Mouse (Mus musculus): Measurements from ENCODE around the gene Cdh23. TPM values are rescaled to one million over a fixed set of nuclear protein-coding genes. Genes with fewer than 3 reads are reported as not detected.

Cdh23 gene
- polyA plus RNA-seq, 1 experiment = 2.1 TPM

GRCm38 (mm10) chr10:60400507-60401295 is 295.6 kb downstream of the Cdh23 start:
- DNase-seq (ENCODE audit: low read depth) = no peak

- no peak for DNase-seq (ENCODE audit: low read depth)
These were observed 296.8 kb downstream of the Cdh23 start, which contains the start of gene Gm17455 for GRCm38 (mm10) chr10:60399449-60399848. TSS of gene Gm17455 (plus strand) at chr10:60399726.

GRCm38 (mm10) chr10:60398051-60398814 is 298.1 kb downstream of the Cdh23 start:
- no peak for DNase-seq (ENCODE audit: low read depth)

GRCm38 (mm10) chr10:60395605-60396004 is 300.7 kb downstream of the Cdh23 start:
- DNase-seq (ENCODE audit: low read depth) = no peak

- no peak for DNase-seq (ENCODE audit: low read depth)
These were observed 301.4 kb downstream of the Cdh23 start for GRCm38 (mm10) chr10:60394936-60395335.

GRCm38 (mm10) chr10:60391661-60392060 is 304.6 kb downstream of the Cdh23 start:
- no peak for DNase-seq (ENCODE audit: low read depth)

GRCm38 (mm10) chr10:60390904-60391420 is 305.3 kb downstream of the Cdh23 start:
- no peak for DNase-seq (ENCODE audit: low read depth)

- DNase-seq (ENCODE audit: low read depth) = no peak
These were observed 305.9 kb downstream of the Cdh23 start for GRCm38 (mm10) chr10:60390177-60390903.

- DNase-seq (ENCODE audit: low read depth) = no peak
These were observed 306.8 kb downstream of the Cdh23 start for GRCm38 (mm10) chr10:60389447-60389865.

GRCm38 (mm10) chr10:60388332-60388731 is 308.0 kb downstream of the Cdh23 start:
- DNase-seq (ENCODE audit: low read depth) = no peak

- DNase-seq (ENCODE audit: low read depth) = no peak
These were observed 315.0 kb downstream of the Cdh23 start for GRCm38 (mm10) chr10:60381142-60381925.

GRCm38 (mm10) chr10:60380229-60380628 is 316.1 kb downstream of the Cdh23 start:
- DNase-seq (ENCODE audit: low read depth) = no peak

- no peak for DNase-seq (ENCODE audit: low read depth)
These were observed 316.8 kb downstream of the Cdh23 start for GRCm38 (mm10) chr10:60379419-60379957.

- DNase-seq (ENCODE audit: low read depth) = no peak
These were observed 319.6 kb downstream of the Cdh23 start for GRCm38 (mm10) chr10:60376704-60377103.

- DNase-seq (ENCODE audit: low read depth) = no peak
These were observed 322.2 kb downstream of the Cdh23 start for GRCm38 (mm10) chr10:60373937-60374578.

GRCm38 (mm10) chr10:60373543-60373936 is 322.8 kb downstream of the Cdh23 start:
- no peak for DNase-seq (ENCODE audit: low read depth)

GRCm38 (mm10) chr10:60371596-60372386 is 324.5 kb downstream of the Cdh23 start:
- DNase-seq (ENCODE audit: low read depth) = no peak

GRCm38 (mm10) chr10:60370601-60371061 is 325.7 kb downstream of the Cdh23 start:
- no peak for DNase-seq (ENCODE audit: low read depth)

- no peak for DNase-seq (ENCODE audit: low read depth)
These were observed 326.2 kb downstream of the Cdh23 start for GRCm38 (mm10) chr10:60370098-60370497.

Data from gonadal fat pad, adult 2 months (tissue).